Mouse (Mus musculus): ENCODE results near the gene Spag7.
A peak's percentile ranks its signal among the peaks of the same experiment; 100 is the strongest.

Spag7 gene

DNA sequence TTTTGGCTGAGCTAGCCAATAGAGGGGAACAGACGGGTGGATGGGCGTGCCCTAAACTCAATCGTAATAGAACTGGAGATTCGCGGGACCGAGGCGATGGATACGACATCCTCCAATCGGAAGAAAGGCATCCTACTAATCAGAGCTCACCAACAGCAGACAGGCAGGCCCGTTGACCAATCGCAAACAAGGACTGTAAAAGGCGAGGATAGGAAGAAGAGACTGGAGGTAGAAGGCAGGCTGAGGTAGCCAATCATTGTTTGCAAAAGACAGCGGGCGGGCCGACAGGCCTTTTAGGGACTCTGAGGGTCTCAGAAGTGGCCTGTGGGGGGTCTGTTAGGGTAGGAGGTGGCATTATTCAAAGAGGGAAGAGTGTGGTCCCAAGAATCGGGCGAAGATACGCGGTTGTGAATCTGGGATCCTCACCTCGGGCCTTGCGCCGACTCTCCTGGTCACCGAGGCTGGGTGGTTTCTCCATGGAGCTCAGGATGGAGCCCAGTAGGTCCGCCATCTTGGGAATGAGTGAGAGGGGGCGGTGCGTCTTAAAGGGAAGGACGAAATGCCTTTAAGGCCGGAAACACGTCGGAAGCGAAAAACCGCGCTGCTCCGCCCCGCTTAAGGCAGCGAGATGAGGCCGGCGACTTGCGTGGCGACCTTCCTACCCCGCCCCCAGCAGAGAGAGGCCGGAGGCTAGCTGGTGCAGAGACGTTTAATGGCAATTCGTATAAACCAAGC is at the start of gene Spag7:
TSS of gene Spag7 (minus strand) at position 646 of the 735 bp plus-strand sequence.
- DNase-seq (ENCODE audit: low read depth, low spot score), result peak; percentile 96

DNA sequence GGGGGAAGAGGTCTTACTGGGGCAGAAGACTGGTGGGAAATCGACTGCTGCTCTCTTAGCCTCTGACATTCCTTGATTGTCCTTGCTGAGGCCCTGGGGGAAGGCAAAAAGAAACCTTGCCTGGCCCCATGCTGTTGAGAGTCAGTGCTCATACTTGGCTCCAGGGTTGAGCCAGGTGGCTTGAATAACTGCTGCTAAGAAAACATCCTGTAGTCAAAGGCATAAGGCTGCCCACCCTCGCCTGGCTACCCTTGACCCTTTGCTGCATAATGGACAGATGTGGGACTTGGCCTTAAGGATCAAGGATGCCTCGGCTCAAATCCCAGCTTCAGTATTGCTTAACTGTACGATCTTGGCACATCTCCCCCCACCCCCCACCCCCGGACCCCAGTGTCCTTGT is 49.3 kb upstream of the Spag7 start:
- no peak for DNase-seq (ENCODE audit: low read depth, low spot score)

DNA sequence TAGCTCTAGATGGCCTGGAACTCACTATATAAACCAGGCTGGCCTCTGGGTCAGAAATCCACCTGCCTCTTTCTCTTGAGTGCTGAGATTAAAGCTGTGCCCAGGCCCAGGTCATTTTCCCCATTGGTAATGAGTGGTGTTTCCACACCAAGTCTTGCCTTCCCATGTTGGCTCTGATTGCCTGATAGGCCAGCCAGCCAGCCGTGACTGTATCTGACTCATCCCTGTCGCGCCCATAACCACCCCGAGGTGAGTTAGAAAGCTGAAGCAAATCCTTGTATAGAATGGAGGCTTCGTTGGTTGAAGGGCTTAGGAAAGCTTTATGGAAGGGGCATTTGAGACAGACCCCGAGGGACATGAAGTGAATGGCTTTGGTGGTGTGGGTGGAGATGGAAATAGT is 46.6 kb upstream of the Spag7 start:
- no peak for DNase-seq (ENCODE audit: low read depth, low spot score)

DNA sequence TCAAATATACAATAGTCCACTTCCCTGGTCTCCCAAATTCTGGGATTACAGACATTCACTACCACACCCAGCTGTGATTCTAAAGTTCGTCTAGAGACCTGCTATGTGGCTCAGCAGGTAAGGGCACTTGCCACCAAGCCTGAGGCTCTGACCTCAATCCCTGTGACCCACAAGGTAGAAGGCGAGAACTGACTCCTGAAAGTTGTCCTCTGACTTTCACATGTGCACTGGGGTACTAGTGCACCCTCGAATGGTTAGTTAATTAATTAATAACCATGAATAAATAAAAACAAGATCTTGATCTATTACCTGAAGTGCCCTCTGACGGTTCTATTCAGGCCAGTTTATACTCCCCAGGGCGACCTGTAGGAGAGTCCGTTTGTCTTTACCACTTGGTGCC is 44.0 kb upstream of the Spag7 start:
- DNase-seq (ENCODE audit: low read depth, low spot score), result no peak

DNA sequence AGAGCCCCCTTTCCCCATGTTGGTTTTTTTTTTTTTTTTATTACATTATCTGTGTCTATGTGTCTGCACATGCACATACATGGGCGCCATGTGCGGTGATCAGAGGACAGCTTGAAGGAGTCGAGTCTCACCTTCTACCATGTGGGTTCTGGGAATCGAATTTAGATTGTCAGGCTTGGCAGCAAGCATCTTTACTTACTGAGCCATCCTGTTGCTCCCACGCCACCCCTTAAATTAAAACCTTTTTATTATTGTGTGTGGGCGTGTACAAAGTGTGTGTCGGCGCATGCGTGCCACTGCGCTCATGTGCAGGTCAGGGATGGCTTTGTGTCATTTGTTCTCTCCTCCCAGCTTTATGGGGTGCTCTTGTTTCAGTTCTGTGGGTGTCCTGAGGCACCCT is 41.8 kb upstream of the Spag7 start:
- DNase-seq (ENCODE audit: low read depth, low spot score), result no peak

DNA sequence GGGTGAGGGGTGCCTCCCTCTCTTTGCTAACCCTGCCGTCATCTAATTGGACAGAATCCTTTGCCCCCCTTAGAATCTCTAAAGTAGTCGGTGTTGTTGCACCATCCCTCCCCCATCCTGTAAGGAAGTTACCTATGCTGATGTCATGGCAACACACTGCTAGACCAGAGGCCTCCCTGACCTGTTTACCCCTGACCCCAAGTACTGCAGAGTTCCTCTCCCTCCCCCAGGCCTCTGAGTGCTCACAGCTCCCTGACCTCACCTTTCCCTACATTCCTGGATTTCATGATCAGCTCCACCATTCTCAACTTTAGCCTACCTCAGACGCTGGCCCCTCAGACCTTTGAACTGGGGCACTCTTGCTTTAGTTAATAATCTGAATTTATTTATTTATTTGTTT is 36.9 kb upstream of the Spag7 start:
- DNase-seq (ENCODE audit: low read depth, low spot score), result no peak

DNA sequence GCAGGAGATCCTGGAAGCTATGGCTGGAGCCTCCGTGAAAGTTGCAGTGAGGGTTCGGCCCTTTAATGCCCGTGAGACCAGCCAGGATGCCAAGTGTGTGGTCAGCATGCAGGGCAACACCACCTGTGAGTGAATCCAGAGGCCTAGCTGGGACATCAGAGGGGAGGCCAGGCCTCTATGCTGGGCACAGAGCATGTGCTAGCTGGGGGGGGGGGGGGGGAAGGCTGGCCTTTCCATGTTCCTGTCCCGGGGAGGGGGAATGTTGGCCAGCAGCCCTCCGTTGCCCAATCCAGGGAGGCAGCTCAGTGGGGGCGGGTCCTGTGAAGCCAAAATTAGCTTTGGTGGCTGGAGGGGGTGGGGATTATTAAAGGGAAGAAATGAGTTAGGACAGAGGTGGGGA is 33.6 kb upstream of the Spag7 start:
- DNase-seq (ENCODE audit: low read depth, low spot score), result no peak

DNA sequence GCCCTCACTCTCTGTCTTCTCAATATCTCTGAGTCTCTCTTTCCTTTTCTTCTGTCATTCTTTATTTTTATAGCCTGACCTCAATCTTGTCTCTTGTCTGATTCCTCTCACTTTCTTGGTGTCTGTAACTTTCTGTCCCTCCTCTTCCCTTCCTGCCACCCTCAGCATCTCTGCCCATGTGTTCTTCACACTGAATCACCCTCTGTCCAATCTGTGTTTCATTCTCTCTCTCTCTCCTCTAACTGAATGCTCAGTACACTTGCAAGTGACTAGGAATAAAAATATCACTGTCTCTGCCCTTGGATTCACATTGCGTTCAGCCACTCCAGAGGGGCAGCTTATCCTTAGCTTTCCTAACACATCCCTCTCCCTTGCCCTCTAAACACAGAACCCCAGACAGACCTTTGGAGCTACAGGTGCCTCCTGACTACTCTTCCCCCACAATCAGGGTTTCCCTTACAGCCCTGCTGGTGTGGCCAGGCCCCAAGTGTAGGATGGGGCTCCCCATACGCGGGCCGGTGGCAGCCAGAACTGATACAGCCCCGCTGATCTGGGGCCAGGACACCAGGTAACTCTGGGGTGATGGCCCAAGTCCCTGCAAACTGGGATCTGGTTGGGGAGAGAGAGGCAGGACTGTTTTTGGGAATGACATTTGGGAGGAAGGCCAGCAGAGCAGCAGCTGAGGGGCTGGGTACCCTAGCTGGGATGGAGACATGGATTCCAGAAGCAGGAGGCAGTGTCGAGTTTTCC is 32.9 kb upstream of the Spag7 start:
- no peak for DNase-seq (ENCODE audit: low read depth, low spot score)

DNA sequence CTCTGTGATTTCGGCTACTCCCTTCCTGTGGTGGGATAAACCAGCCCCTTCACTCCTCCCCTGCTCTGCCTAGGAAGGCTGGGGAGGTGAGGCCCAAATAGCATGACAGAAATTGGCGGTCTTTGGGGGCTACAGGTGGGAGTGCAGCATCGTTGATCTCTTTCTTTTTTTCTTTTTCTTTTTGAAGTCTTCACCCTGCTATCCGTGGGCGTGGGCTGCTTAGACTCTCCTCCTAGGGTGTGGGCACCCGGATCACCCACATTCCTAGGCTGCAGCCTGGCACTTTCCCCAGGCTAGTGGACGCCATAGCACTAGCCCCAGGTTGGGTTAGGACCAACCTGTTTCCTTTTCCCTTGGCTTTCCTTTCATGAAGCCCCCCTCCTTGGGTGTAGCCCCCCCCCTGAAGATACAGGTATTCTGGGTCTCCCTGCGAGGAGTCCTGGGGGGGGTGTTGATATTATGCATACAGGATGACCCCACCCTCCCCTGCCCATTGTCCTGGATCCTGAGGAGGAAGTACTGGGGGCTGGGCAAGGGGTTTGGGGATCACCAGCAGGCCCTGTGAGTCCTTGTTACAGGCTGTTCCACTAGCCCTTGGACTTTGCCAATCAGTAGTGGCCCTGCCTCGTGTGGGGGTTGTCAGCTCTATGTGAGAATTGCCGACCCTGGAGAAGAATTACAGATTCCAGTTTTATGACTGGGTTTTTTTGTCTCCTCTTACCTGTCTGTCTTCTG is 32.2 kb upstream of the Spag7 start:
- DNase-seq (ENCODE audit: low read depth, low spot score), result no peak

DNA sequence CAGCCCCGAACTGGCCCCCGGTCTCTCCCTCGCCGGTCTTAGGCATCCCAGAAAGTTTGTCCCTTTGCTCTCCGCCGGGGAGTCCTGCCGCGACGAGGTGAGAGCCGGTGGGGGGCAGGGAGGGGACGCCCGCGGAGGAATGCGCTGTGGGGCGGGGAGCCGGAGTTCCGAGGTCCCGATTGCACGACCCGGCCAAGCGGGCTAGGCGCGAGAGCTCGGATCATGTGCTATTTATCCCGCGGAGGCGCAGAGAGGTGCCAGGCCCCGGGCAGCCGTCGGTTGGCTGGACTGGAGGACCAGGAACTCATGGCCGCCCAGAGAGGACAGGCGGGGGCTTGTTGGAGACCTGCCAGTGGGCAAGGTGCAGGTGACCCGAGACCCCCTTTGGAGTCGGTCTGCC is 31.4 kb upstream of the Spag7 start:
- no peak for DNase-seq (ENCODE audit: low read depth, low spot score)

DNA sequence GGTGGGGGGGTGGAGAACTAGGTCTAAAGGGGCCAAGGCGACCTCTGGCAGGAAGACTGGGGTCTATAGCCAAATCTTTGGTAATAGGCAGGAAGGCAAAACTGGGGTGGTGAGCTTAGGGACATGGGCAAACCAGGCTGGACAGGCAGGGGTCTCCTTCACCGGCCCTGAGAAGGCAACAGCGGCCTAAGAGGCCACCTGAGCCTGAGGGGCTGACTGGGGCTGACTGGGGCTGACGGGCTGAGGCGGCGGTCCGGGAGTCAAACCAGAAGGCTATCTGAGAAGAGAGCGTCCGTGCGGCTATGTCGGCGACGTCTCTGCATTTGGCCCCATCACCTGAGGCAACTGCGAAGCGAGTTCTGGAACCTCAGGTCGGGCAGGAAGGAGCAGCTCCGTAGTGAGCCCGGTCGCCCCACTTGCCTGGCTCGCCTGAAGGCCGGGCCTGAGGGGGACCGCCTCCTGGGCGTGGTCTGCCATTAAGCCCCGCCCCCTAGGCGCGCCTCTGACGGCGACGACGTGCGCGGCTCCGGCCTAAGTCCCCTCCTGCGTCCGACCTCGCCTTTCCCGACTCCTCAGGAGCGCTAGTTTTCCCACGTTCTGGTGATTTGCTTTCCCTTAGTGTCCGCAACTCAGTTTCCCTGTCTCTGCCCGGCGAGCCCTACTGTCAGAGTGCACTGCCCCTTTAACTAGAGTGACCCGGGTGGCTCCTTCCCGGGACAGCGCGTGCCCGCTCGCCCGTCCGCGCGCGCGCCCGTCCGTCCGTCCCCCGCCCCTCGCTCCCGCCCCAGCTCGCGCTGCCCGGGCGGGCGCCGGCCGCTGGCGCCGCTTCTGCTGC is 30.7 kb upstream of the Spag7 start, which contains the start of the genes Inca1 and Kif1c:
TSS of gene Inca1 (minus strand) at position 434 of the 835 bp plus-strand sequence.
TSS of gene Kif1c (plus strand) at position 827 of the 835 bp plus-strand sequence.
- DNase-seq (ENCODE audit: low read depth, low spot score), result peak; percentile 84

DNA sequence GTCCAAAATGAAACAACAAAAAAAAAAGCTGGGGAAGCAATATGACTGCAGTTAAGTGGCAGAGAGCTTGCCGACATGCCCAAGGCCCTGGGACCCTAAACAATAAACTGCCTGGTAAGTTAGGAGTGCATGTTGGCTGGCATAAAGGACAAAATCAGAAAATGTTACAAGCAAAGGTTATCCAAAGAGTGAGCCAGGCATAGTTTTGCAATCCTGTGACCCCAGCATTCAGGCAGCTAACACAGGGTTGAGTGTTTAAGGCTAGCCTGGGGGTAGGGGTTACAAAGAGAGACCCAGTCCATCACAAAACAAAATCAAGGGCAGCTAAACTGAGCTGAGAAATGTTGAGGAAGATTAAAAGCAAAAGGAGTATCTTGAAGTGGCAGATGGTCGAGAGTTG is 29.8 kb upstream of the Spag7 start:
- no peak for DNase-seq (ENCODE audit: low read depth, low spot score)

DNA sequence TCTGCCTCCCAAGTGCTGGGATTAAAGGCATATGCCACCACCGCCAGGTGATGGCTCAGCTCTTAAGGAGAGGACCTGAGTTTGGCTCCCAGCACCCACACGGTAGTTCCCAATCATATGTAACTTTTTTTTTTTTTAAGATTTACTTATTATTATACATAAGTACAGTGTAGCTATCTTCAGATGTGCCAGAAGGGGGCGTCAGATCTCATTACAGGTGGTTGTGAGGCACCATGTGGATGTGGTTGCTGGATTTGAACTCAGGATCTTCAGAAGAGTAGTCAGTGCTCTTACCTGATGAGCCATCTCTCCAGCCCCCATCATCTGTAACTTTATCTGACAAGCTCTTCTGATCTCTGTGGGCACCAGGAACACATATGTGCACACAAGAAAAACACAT is 28.2 kb upstream of the Spag7 start:
- DNase-seq (ENCODE audit: low read depth, low spot score), result no peak

DNA sequence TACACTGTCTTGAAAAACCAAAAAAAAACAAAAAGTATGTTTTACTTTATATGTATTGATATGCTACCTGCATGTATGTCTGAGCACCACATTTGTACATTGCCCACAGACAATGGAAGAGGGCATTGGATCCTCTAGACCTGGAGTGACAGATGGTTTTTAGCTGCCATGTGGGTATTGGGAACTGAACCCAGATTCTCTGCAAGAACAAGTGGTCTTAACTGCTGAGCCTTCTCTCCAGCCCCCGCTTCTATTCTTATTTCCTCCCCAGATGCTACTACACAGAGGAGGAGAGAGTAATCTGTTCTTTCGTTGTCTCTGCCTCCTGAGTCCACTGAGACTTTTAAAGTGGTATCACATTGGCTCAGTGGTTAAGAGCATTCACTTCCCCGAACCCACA is 24.3 kb upstream of the Spag7 start:
- no peak for DNase-seq (ENCODE audit: low read depth, low spot score)

DNA sequence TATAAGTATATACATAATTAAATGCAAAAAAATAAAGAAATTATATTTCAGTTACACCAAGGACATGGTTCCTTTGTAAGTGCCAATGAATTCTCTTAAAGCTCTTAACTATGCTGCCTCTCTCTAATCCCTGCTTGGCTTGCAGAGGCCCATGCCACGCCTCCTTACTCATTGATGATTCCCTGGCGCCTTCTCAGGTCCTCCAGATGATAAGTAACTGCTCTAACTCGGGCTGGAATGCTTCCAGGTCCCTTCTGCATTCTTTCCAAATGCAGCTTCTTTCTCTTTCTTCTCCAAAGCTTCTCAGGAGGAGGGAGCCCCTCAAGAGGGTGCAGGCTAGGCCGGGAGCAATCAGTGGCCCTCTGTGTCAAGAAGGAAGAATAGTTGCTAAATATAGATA is 20.4 kb upstream of the Spag7 start:
- no peak for DNase-seq (ENCODE audit: low read depth, low spot score)

DNA sequence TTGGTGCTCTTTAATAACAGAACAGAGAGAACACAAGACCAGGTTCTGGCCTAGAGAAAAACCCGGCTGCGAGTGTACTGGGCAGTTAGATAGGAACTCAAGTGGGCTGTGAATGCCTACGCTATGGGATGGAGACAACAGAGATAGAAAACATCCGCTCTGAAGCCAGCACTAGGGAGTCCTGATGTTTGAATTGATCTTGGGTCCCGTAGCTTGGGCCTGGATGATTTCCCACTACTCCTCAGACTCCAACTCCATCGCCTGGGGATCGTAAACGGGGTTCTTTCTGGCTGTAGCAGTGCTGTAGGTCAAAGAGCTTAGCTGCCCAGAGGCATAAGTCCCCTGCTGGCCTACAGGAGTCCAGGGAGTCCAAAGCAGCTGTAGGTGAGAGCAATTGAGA is 19.2 kb upstream of the Spag7 start:
- no peak for DNase-seq (ENCODE audit: low read depth, low spot score)

DNA sequence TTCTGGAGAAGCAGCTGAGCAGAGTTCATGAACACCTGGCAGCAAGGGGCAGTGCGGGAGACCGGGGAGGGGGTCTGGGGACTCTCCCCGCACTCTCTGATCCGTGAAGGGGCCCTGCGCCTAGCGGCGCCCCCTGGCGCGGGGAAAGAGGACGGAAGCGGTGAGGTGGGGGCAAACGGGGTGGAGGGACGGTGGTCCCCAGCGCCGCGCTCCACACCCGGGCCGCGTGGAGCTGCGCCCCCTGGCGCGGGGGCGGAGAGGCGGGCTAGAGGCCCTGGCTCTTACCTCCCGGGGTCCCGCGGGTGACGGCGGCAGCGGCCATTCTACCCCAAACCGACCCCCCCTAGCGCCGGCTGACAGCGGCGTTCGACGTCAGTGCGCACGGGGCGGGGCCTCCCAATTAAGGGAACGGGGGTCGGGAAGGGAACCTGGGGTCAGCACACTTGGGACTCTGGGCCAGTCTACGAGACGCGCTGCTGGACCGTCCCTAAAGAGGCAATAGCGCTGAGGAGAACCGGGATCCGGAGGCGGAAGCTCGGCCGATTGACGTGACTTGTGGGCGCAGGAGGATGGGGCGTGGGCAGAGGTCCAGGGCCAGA is 18.5 kb upstream of the Spag7 start, which contains the start of gene Camta2:
TSS of gene Camta2 (minus strand) at position 505 of the 599 bp plus-strand sequence.
- DNase-seq (ENCODE audit: low read depth, low spot score), result peak; percentile 57

DNA sequence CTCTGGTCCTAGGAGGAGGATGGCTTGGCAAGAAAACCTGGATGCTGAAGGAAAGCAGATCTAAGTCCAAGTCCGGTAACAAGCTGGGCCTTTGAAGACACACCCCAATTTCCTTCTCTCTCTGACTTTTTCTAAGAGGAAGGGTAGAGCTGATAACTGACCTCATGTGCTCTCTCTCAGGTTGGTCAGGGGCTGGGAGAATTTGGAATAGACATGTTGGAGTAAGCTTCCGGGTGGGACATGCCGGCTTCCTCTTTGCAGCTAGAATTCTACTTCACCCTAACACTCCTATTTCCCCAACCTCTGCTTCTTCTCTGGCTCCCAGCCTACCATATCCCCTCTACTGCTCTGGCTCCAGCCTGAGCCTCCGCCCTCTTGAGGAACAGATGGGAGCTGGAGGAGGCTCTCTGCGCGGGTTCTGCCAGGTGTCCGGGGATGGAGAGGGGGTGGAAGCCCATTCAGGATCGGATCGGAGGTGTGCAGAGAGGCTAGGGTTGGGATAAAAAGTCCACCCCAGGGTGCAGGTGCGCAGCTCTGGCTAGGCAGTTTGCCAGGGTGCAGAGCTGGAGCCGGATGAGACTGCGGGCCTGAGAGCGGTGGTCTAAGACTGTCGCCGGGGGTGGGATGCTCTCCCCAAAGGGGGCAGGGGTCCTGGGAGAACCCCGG is 17.8 kb upstream of the Spag7 start:
- no peak for DNase-seq (ENCODE audit: low read depth, low spot score)

DNA sequence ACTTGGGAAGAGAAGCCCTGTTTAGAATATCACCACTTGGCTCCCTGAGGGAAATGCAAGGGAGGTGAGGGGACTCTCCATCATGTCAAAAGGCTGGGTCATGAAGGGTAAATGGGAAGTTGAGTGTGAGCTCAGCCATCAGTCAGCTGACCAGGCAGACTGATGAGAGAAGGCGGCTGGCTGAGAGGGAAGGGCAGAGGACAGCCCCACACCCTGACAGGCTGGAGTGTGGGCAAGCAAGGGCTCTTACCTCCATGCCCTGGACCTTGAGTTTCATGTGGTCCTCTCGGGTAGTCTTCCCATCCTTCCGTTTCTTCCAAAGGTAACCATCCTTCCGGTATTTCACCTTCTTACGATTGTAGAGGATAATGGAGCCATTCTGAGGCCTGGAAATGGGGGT is 14.4 kb upstream of the Spag7 start:
- no peak for DNase-seq (ENCODE audit: low read depth, low spot score)

DNA sequence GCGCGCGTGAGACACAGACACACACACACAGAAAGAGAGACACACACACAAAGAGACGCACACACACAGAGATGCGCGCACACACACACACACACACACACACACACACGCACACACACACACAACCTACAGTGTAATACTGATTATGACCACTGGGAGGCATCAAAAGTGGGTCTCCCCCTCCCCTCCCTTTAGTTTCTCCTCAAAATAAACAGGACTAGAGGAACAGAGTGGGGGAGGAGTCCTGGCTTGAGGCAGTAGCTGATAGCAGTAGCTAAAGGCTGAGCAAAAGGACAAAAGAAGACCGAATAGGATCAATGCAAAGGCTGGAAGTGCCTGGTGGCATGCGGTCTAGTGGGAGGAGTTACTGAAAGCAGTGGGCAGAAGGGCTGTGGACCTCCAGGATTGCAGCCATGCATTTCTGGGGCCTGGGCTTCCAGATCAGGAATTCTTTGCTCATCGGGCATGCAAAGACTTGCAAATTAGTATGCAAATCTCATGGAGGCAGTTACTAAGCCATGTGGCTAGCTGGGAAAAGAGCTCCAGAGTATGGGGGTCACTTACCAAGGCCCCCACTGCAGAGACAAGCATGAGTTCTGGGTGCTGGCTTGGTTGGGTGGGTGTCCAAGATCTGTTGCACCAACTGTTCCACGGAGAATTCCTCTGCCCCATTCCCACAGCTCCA is 12.8 kb upstream of the Spag7 start:
- DNase-seq (ENCODE audit: low read depth, low spot score), result peak; percentile 66

All from retina, postnatal 7 days (tissue).